Mouse (Mus musculus) yolk sac, embryonic 10.5 days (tissue): ENCODE measurements around the gene Btnl6.
"Not testable (repeated sequence)": the region's sequence is repeated elsewhere in the genome, so short reads cannot be mapped to it uniquely, and the experiment has no call there.

ENCODE experiments used
- DNase-seq: peaks from one replicate; pipeline ENCODE4 v3.0.0-alpha.2; 2017; ENCODE audit warnings: low spot score

Btnl6 gene

DNA sequence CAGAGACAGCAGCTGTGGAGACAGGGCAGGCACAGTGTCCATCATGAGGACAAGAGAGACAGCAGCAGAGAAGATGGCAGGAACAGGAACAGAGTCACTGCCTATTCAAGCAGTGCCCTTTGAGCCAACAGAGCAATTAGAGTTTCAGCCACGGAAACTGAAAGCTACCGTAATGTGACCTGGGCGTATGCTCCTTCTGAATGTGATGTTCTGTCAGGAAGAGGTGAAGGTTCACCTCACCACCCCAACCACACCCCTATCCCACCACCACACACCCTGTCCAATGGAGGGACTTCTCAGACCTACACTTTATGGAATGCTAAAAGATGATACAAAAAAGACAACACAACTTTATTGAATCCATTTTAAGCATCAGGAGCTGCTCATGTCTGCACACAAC is 19.8 kb downstream of the Btnl6 start:
- DNase-seq, result peak; percentile 25

DNA sequence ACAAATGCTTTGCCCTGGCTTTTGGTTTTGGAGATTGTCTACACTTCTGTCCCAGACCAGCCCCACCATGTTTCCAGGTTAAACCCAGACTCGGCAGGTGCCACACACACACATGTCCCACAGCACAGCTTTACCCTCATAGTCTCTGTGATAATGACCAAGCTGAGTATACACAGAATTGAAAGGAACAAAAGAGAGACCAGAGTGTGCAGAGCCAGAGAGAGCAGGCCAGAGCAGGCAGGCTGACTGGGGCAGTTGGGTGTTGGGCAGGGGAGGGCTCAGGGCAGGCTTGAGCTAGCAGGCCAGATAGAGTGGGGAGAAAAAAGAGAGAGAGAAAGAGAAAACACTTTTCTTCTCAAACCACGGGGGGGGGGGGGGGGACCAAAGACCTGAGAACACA is 20.6 kb downstream of the Btnl6 start:
- DNase-seq, result no peak

DNA sequence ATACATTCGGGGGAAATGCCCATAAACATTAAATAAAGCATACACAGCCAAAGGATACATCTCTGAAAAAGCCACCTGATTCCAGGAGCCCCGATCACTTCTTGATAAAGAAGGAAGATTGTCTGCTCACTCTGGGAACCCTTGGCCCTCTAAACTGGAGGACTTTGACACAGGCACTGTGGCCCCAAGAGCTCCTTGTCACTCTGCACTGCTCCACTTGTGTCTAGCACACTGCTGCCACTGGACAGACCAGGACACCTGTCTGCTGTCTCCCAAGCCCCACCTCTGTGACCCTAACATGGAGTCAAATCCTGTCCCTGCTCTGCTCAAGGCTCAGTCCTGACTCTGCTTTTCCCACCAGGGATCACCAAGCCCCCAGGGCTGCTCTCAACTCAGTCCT is 22.0 kb downstream of the Btnl6 start:
- DNase-seq, result not testable (repeated sequence)

DNA sequence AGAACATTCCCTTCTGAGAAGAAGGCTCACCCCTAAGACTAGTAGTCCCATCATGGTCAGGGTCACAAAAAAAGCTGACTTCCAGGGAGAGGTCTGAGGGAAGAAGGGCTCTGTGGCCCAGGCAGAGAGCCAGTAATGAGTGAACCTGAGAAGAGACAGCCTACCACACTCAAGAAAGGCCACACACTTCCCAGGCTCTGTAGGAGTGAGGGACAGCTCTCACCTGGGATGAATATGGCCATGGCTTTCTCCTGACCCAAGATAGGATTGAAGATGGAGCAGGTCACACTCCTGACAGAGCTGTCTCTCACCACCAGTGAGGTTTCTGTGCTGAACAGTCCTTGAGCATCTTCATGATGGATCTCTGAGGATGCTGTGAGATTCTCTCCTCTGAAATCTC is 24.4 kb downstream of the Btnl6 start:
- DNase-seq, result no peak

DNA sequence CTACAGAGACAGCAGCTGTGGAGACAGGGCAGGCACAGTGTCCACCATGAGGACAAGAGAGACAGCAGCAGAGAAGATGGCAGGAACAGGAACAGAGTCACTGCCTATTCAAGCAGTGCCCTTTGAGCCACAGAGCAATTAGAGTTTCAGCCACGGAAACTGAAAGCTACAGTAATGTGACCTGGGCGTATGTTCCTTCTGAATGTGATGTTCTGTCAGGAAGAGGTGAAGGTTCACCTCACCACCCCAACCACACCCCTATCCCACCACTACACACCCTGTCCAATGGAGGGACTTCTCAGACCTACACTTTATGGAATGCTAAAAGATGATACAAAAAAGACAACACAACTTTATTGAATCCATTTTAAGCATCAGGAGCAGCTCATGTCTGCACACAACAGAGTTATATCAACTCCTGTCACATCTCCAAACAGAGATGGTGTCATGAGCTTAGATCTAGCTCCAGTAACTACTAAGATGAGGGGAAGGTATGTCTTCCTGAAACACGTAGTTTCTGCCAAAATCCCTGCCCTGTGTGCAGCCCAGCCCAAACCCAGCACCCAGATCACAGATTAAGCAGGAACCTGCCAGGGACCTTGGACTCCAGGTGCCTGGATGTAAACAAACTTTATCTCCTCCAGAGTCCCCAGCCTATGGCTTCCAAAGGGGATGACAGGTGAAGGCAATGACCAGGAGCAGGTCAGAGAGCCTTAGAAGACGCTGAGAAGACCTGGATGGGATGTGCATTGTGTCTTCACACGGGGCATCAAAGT is 39.7 kb downstream of the Btnl6 start, which contains the start of gene Btnl4:
Btnl4 (minus strand) TSS at position 81 of the 776 bp plus-strand sequence.
- DNase-seq, result not testable (repeated sequence)

DNA sequence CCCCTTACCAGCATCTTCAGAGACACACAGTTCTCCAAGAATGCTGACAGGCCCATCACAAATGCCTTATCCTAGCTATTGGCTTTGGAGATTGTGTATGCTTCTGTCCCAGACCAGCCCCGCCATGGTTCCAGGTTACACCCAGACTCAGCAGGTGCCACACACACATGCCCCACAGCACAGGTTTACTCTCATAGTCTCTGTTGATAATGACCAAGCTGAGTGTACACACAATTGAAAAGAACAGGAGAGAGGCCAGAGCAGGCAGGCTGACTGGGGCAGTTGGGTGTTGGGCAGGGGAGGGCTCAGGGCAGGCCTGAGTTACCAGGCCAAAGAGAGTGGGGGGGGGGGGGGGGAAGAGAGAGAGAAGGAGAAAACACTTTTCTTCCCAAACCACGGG is 40.7 kb downstream of the Btnl6 start:
- DNase-seq, result no peak

DNA sequence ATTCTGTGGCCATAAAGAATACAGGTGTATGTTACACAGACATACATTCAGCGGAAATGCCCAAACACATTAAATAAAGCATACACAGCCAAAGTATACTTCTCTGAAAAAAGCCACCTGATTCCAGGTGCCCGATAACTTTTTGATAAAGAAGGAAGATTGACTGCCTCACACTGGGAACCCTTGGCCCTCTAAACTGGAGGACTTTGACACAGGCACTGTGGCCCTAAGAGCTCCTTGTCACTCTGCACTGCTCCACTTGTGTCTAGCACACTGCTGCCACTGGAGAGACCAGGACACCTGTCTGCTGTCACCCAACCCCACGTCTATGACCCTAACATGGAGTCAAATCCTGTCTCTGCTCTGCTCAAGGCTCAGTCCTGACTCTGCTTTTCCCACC is 42.1 kb downstream of the Btnl6 start:
- DNase-seq, result no peak

DNA sequence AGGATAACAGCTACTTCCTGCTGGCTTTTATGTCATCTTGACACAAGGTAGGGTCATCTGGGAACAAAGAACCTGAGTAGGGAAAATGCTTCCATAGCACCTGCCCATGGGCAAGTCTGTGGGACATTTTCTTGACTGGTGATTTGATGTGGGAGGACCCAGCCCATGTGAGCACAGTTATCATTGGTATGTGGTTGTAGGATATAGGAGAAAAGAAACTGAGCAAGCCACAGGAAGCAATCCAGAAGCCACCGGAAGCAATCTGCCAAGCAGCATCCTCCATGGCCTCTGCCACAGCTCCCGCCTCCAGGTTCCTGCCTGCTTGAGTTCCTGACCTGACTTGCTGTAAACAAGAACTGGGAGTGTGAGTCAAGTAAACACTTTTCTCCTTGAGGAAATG is 46.7 kb downstream of the Btnl6 start:
- DNase-seq, result no peak

DNA sequence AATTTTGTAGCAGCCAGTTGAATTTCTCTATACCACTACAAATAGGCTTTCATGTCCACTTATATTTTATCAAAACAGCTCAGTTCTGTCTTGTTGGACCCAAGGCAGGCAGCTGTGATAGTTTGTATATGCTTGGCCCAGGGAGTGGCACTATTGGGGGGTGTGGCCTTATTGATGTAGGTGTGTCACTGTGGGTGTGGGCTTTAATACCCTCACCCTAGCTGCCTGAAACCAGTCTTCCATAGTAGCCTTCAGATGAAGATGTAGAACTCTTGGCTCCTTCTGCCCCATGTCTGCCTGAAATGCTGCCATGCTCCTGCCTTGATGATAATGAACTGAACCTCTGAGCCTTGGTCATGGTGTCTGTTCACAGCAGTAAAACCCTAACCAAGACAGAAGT is 51.2 kb downstream of the Btnl6 start:
- DNase-seq, result not testable (repeated sequence)

DNA sequence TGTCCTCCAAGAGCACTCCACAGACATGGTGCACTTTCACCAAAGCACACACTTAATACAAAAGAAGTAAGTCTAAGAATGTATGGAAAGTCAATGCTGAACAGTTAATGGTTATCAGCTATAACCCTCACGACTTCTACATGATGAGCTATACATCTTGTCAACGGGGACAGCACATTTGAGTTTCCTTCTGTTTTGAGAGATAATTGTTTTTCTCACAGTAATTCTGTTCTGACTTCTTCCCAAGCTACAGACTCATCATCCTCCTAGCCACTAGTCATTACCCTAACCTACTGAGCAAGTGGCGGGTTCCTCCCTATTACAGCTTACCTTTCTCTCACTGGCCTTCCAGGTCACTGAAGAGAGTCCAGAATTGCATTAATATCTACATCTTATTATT is 57.9 kb downstream of the Btnl6 start:
- no peak for DNase-seq
